Mouse (Mus musculus) lung, postnatal 0 days (tissue): Measurements from ENCODE around the gene Gm20388.

Experiments used
- CTCF ChIP-seq: IDR thresholded peaks from 2 replicates; pipeline ENCODE4 v1.5.1; 2016; ENCODE audit warnings: antibody characterized with exemption, mild to moderate bottlenecking
- EP300 ChIP-seq: IDR thresholded peaks from 2 replicates; pipeline ENCODE4 v1.6.1; 2016; ENCODE audit warnings: antibody characterized with exemption, mild to moderate bottlenecking, control low read depth

- TF ChIP-seq EP300 = no peak
- TF ChIP-seq CTCF = no peak
These were observed 4331.6 kb downstream of the Gm20388 start for GRCm38 (mm10) chr8:124242208-124242607.
